Mouse (Mus musculus) stomach, embryonic 14.5 days (tissue): Measurements from ENCODE around the gene Csf2. TPM values are rescaled to one million over a fixed set of nuclear protein-coding genes. Genes with fewer than 3 reads are reported as not detected.

ENCODE experiments used
- ATAC-seq: fragments of 200-750 bp; cut with Nextera tagmentation; 2 replicates; pipeline ENCODE4 v1.8.0; 2017; ENCODE audit warnings: low read depth, moderate TSS enrichment; ENCODE audit not compliant: insufficient number of reproducible peaks, insufficient read depth, low FRiP score
- H3K27ac ChIP-seq: fragments of 300-500 bp; sonication (generic); 2 replicates; pipeline ENCODE4 v1.5.1; 2014; ENCODE audit warnings: mild to moderate bottlenecking, low read length, moderate library complexity, mixed read lengths
- H3K27me3 ChIP-seq: fragments of 300-500 bp; sonication (generic); 2 replicates; pipeline ENCODE4 v1.6.1; 2014; ENCODE audit warnings: low read length, control low read depth, mixed read lengths; ENCODE audit not compliant: control insufficient read depth, insufficient read depth
- H3K36me3 ChIP-seq: fragments of 300-500 bp; sonication (generic); 2 replicates; pipeline ENCODE4 v1.6.1; 2014; ENCODE audit warnings: mild to moderate bottlenecking, control low read depth, low read length, moderate library complexity, mixed read lengths; ENCODE audit not compliant: control insufficient read depth, insufficient read depth
- H3K4me1 ChIP-seq: fragments of 300-500 bp; sonication (generic); 2 replicates; pipeline ENCODE4 v1.6.1; 2014; ENCODE audit warnings: low read length, control low read depth, mixed read lengths; ENCODE audit not compliant: control insufficient read depth, insufficient read depth
- H3K4me2 ChIP-seq: fragments of 300-500 bp; sonication (generic); replicated peaks from 2 replicates; pipeline ENCODE4 v1.6.1; 2014; ENCODE audit warnings: low read depth, low read length, control low read depth
- H3K4me3 ChIP-seq: fragments of 300-500 bp; sonication (generic); 2 replicates; pipeline ENCODE4 v1.5.1; 2014; ENCODE audit warnings: low read depth, low read length, control low read depth
- H3K9ac ChIP-seq: fragments of 300-500 bp; sonication (generic); replicated peaks from 2 replicates; pipeline ENCODE4 v1.6.1; 2014; ENCODE audit warnings: low read depth, mild to moderate bottlenecking, control low read depth, low read length, moderate library complexity, mixed read lengths
- H3K9me3 ChIP-seq: fragments of 300-500 bp; sonication (generic); 2 replicates; pipeline ENCODE4 v1.6.1; 2016; ENCODE audit warnings: low read depth, low read length, control low read depth; ENCODE audit not compliant: control insufficient read depth
- WGBS: fragments of 180-500 bp; shearing (Covaris S2); extraction: QIAGEN DNeasy Blood & Tissue Kit; methylation state at CpG from one replicate; pipeline ENCODE4 v1.1.7; 2014; 5-methylcytosine and 5-hydroxymethylcytosine counted together
- polyA plus RNA-seq: library from polyadenylated mRNA; unstranded; fragments of >200 nt; fragmentation: Nextera tagmentation; extraction: Ambion mirVana; gene quantifications from 2 replicates; pipeline ENCODE4 v1.2.1, GENCODE M21; 2014

Gene Csf2
- polyA plus RNA-seq, 1 experiment from 2014 or later, result not detected

GRCm38 (mm10) chr11:54204781-54205180 lies 44.7 kb downstream of the Csf2 start:
- no peak overlapping the region for H3K27ac ChIP-seq
- H3K4me2 ChIP-seq, result no peak overlapping the region
- H3K36me3 ChIP-seq, result no peaks in the 10 kb centered on the region
- H3K4me3 ChIP-seq, result no peak overlapping the region
- H3K27me3 ChIP-seq, result no peaks in the 10 kb centered on the region
- 87% methylated on average over 2 of the region's 2 CpGs for WGBS
- no peaks in the 10 kb centered on the region for H3K4me1 ChIP-seq
- no peaks in the 10 kb centered on the region for H3K9me3 ChIP-seq
- H3K9ac ChIP-seq, result no peak overlapping the region
- ATAC-seq, result no peak

- Histone ChIP-seq H3K36me3 (no peaks in the 10 kb centered on the region), H3K9ac (no peak overlapping the region), H3K4me3 (no peak overlapping the region), H3K27me3 (no peaks in the 10 kb centered on the region), H3K9me3 (no peaks in the 10 kb centered on the region), H3K4me2 (no peak overlapping the region), H3K4me1 (no peaks in the 10 kb centered on the region), H3K27ac (no peak overlapping the region)
- 80% methylated on average over 2 of the region's 2 CpGs for WGBS
- ATAC-seq, result no peak
These were observed 46.3 kb downstream of the Csf2 start for GRCm38 (mm10) chr11:54203162-54203561.

- Histone ChIP-seq H3K4me2 (no peak overlapping the region), H3K9ac (no peak overlapping the region), H3K27ac (no peak overlapping the region), H3K36me3 (no peaks in the 10 kb centered on the region), H3K4me3 (no peak overlapping the region), H3K9me3 (no peaks in the 10 kb centered on the region), H3K27me3 (no peaks in the 10 kb centered on the region), H3K4me1 (no peaks in the 10 kb centered on the region)
- ATAC-seq, result no peak
- 76% methylated on average over 3 of the region's 3 CpGs for WGBS
These were observed 47.4 kb downstream of the Csf2 start for GRCm38 (mm10) chr11:54201881-54202685.

GRCm38 (mm10) chr11:54201287-54201773 lies 48.1 kb downstream of the Csf2 start:
- Histone ChIP-seq H3K9ac (no peak overlapping the region), H3K9me3 (no peaks in the 10 kb centered on the region)

More at GRCm38 (mm10) chr11:54201287-54201773, 48.1 kb downstream of the Csf2 start:
- no peak for ATAC-seq
- H3K36me3 ChIP-seq, result no peaks in the 10 kb centered on the region
- 75% methylated on average over 5 of the region's 5 CpGs for WGBS
- no peak overlapping the region for H3K27ac ChIP-seq
- H3K4me3 ChIP-seq, result no peak overlapping the region
- no peaks in the 10 kb centered on the region for H3K4me1 ChIP-seq
- H3K4me2 ChIP-seq, result no peak overlapping the region
- H3K27me3 ChIP-seq, result no peaks in the 10 kb centered on the region

Other genes starting within 250 kb of the Csf2 start
- 0.80 and 0.97 TPM in 2 replicates for gene Slc22a4, start 221.6 kb downstream of the Csf2 start, polyA plus RNA-seq
- 71.1 and 76.7 TPM in 2 replicates for gene Pdlim4, start 180.7 kb downstream of the Csf2 start, polyA plus RNA-seq
- 46.9 and 56.4 TPM in 2 replicates for gene P4ha2, start 149.6 kb downstream of the Csf2 start, polyA plus RNA-seq
- gene Il3, start 17.6 kb upstream of the Csf2 start, polyA plus RNA-seq, result not detected in 2 replicates
- gene Acsl6, start 54.1 kb upstream of the Csf2 start, polyA plus RNA-seq, result 2.4 and 3.0 TPM in 2 replicates
- gene Meikin, start 121.0 kb upstream of the Csf2 start, polyA plus RNA-seq, result 0.29 TPM in 1 of 2 replicates, not detected in the other
- 18.1 and 18.2 TPM in 2 replicates for gene Fnip1, start 188.5 kb upstream of the Csf2 start, polyA plus RNA-seq